Mouse (Mus musculus): Measurements from ENCODE around the gene Olfr1062. TPM values are rescaled to one million over a fixed set of nuclear protein-coding genes. Genes with fewer than 3 reads are reported as not detected.

Olfr1062 gene
- polyA plus RNA-seq, 1 experiment from 2014 or later = not detected

Other genes starting within 250 kb of the Olfr1062 start
- not detected in 2 replicates for gene Olfr1044, start 248.9 kb downstream of the Olfr1062 start, polyA plus RNA-seq (2015; fragmentation: Nextera tagmentation; extraction: Ambion mirVana)
- gene Olfr52, start 241.1 kb downstream of the Olfr1062 start, polyA plus RNA-seq (2015; fragmentation: Nextera tagmentation; extraction: Ambion mirVana) = not detected in 2 replicates
- not detected in 2 replicates for gene Olfr1045, start 223.7 kb downstream of the Olfr1062 start, polyA plus RNA-seq (2015; fragmentation: Nextera tagmentation; extraction: Ambion mirVana)
- gene Olfr1046, start 207.4 kb downstream of the Olfr1062 start, polyA plus RNA-seq (2015; fragmentation: Nextera tagmentation; extraction: Ambion mirVana) = not detected in 2 replicates
- gene Olfr1047, start 195.3 kb downstream of the Olfr1062 start, polyA plus RNA-seq (2015; fragmentation: Nextera tagmentation; extraction: Ambion mirVana) = not detected in 2 replicates
- gene Olfr1048, start 186.5 kb downstream of the Olfr1062 start, polyA plus RNA-seq (2015; fragmentation: Nextera tagmentation; extraction: Ambion mirVana) = not detected in 2 replicates
- not detected in 2 replicates for gene Olfr1049, start 168.4 kb downstream of the Olfr1062 start, polyA plus RNA-seq (2015; fragmentation: Nextera tagmentation; extraction: Ambion mirVana)
- not detected in 2 replicates for gene Olfr1051, start 147.7 kb downstream of the Olfr1062 start, polyA plus RNA-seq (2015; fragmentation: Nextera tagmentation; extraction: Ambion mirVana)
- gene Olfr1052, start 134.3 kb downstream of the Olfr1062 start, polyA plus RNA-seq (2015; fragmentation: Nextera tagmentation; extraction: Ambion mirVana) = not detected in 2 replicates
- gene Olfr1053, start 111.5 kb downstream of the Olfr1062 start, polyA plus RNA-seq (2015; fragmentation: Nextera tagmentation; extraction: Ambion mirVana) = not detected in 2 replicates
- not detected in 2 replicates for gene Olfr1054, start 91.3 kb downstream of the Olfr1062 start, polyA plus RNA-seq (2015; fragmentation: Nextera tagmentation; extraction: Ambion mirVana)
- not detected in 2 replicates for gene Olfr1055, start 76.5 kb downstream of the Olfr1062 start, polyA plus RNA-seq (2015; fragmentation: Nextera tagmentation; extraction: Ambion mirVana)
- not detected in 2 replicates for gene Olfr1056, start 64.3 kb downstream of the Olfr1062 start, polyA plus RNA-seq (2015; fragmentation: Nextera tagmentation; extraction: Ambion mirVana)
- not detected in 2 replicates for gene Olfr1057, start 48.4 kb downstream of the Olfr1062 start, polyA plus RNA-seq (2015; fragmentation: Nextera tagmentation; extraction: Ambion mirVana)
- gene Olfr1058, start 38.2 kb downstream of the Olfr1062 start, polyA plus RNA-seq (2015; fragmentation: Nextera tagmentation; extraction: Ambion mirVana) = not detected in 2 replicates
- not detected in 2 replicates for gene Olfr1061, start 12.7 kb downstream of the Olfr1062 start, polyA plus RNA-seq (2015; fragmentation: Nextera tagmentation; extraction: Ambion mirVana)
- not detected in 2 replicates for gene Olfr1065, start 23.8 kb upstream of the Olfr1062 start, polyA plus RNA-seq (2015; fragmentation: Nextera tagmentation; extraction: Ambion mirVana)
- gene Olfr1066, start 29.5 kb upstream of the Olfr1062 start, polyA plus RNA-seq (2015; fragmentation: Nextera tagmentation; extraction: Ambion mirVana) = not detected in 2 replicates
- not detected in 2 replicates for gene Olfr228, start 60.6 kb upstream of the Olfr1062 start, polyA plus RNA-seq (2015; fragmentation: Nextera tagmentation; extraction: Ambion mirVana)
- gene Olfr1076, start 81.7 kb upstream of the Olfr1062 start, polyA plus RNA-seq (2015; fragmentation: Nextera tagmentation; extraction: Ambion mirVana) = not detected in 2 replicates
- gene Olfr1079, start 115.7 kb upstream of the Olfr1062 start, polyA plus RNA-seq (2015; fragmentation: Nextera tagmentation; extraction: Ambion mirVana) = not detected in 2 replicates
- not detected in 2 replicates for gene Olfr1080, start 131.5 kb upstream of the Olfr1062 start, polyA plus RNA-seq (2015; fragmentation: Nextera tagmentation; extraction: Ambion mirVana)
- not detected in 2 replicates for gene Olfr1082, start 172.2 kb upstream of the Olfr1062 start, polyA plus RNA-seq (2015; fragmentation: Nextera tagmentation; extraction: Ambion mirVana)
- not detected in 2 replicates for gene Olfr1084, start 213.0 kb upstream of the Olfr1062 start, polyA plus RNA-seq (2015; fragmentation: Nextera tagmentation; extraction: Ambion mirVana)
- gene Olfr1085, start 235.3 kb upstream of the Olfr1062 start, polyA plus RNA-seq (2015; fragmentation: Nextera tagmentation; extraction: Ambion mirVana) = not detected in 2 replicates